Mouse (Mus musculus): ENCODE measurements around the gene Pptc7.

- no peak for TF ChIP-seq CTCF (IDR thresholded peaks at IDR 0.05; ENCODE audit: control insufficient read depth, insufficient read depth, insufficient read length)
- no peak for TF ChIP-seq USF1 (IDR thresholded peaks at IDR 0.05; ENCODE audit: low read depth)
- TF ChIP-seq FOSL1 (IDR thresholded peaks at IDR 0.05; ENCODE audit: insufficient read depth, low read length, poor library complexity, severe bottlenecking): no peak
- TF ChIP-seq MYOD1 (IDR thresholded peaks at IDR 0.05; ENCODE audit: control insufficient read depth, insufficient read length, low read depth): no peak
- no peak for TF ChIP-seq CEBPB (IDR thresholded peaks at IDR 0.05; ENCODE audit: low read depth)
Observed at GRCm38 (mm10) chr5:122278946-122279345, 5.2 kb upstream of the Pptc7 start.

All from C2C12 (cell line).